Mouse (Mus musculus) gastrocnemius, postnatal 10 days (tissue): Measurements from ENCODE around the gene Gm48551. TPM values are rescaled to one million over a fixed set of nuclear protein-coding genes. Genes with fewer than 3 reads are reported as not detected.
A peak's percentile ranks its signal among the peaks of the same experiment; 100 is the strongest.

Experiments
- DNase-seq: peaks from one replicate; pipeline ENCODE4 v3.0.0; 2021; ENCODE audit warnings: mixed read lengths
- long read RNA-seq, 2 experiments: library from polyadenylated mRNA; stranded (forward); transcript quantifications; one replicate each; pipeline ENCODE4 v2.0.0; 2021
- total RNA-seq, 2 experiments: library from RNA; stranded (reverse); gene quantifications; 2 replicates each; pipeline ENCODE4 v1.2.3; 2021

Gm48551 gene
- total RNA-seq = under 1 TPM; 0.40 to 0.45 TPM
- long read RNA-seq, experiment 1, partial matches to known transcripts = 0 of 2 reads
- long read RNA-seq, experiment 1, other reads (novel, unspliced or antisense) = 2 of 2 reads
- long read RNA-seq, experiment 2, partial matches to known transcripts = 0 of 2 reads
- long read RNA-seq, experiment 2, other reads (novel, unspliced or antisense) = 2 of 2 reads

GRCm38 (mm10) chr10:81383802-81384604 lies at the start of gene Gm48551, which contains the start of gene Dohh:
Gm48551 (plus strand) TSS chr10:81384466.
Dohh (plus strand) TSS chr10:81384428.
- peak; percentile 100 for DNase-seq

GRCm38 (mm10) chr10:81335393-81336340 lies 48.6 kb upstream of the Gm48551 start:
- DNase-seq = peak; percentile 59

- no peak for DNase-seq
Measured at GRCm38 (mm10) chr10:81336558-81336957, 47.7 kb upstream of the Gm48551 start.

GRCm38 (mm10) chr10:81340551-81341332 lies 43.5 kb upstream of the Gm48551 start:
- no peak for DNase-seq

- peak; percentile 84 for DNase-seq
Measured at GRCm38 (mm10) chr10:81341333-81341949, 42.8 kb upstream of the Gm48551 start.

GRCm38 (mm10) chr10:81342686-81343505 lies 41.4 kb upstream of the Gm48551 start, which contains the start of gene Gipc3:
Gipc3 (minus strand) TSS chr10:81343266.
- DNase-seq = peak; percentile 46

GRCm38 (mm10) chr10:81344421-81345161 lies 39.7 kb upstream of the Gm48551 start:
- peak; percentile 46 for DNase-seq

GRCm38 (mm10) chr10:81345162-81345534 lies 39.1 kb upstream of the Gm48551 start:
- no peak for DNase-seq

- peak; percentile 38 for DNase-seq
Measured at GRCm38 (mm10) chr10:81346453-81347067, 37.7 kb upstream of the Gm48551 start.

- no peak for DNase-seq
Measured at GRCm38 (mm10) chr10:81349146-81349545, 35.1 kb upstream of the Gm48551 start.

- DNase-seq = no peak
Measured at GRCm38 (mm10) chr10:81349961-81350350, 34.3 kb upstream of the Gm48551 start.

GRCm38 (mm10) chr10:81350351-81351063 lies 33.8 kb upstream of the Gm48551 start, which contains the start of gene Hmg20b:
Hmg20b (minus strand) TSS chr10:81350480.
- peak; percentile 98 for DNase-seq

GRCm38 (mm10) chr10:81351678-81352291 lies 32.5 kb upstream of the Gm48551 start:
- no peak for DNase-seq

- no peak for DNase-seq
Measured at GRCm38 (mm10) chr10:81354738-81355477, 29.4 kb upstream of the Gm48551 start.

- DNase-seq = no peak
Measured at GRCm38 (mm10) chr10:81355533-81355932, 28.7 kb upstream of the Gm48551 start.

GRCm38 (mm10) chr10:81356352-81356990 lies 27.8 kb upstream of the Gm48551 start:
- no peak for DNase-seq
